Comparison of ENCODE assay signal across 8 mouse cellular contexts in the genomic region with DNA sequence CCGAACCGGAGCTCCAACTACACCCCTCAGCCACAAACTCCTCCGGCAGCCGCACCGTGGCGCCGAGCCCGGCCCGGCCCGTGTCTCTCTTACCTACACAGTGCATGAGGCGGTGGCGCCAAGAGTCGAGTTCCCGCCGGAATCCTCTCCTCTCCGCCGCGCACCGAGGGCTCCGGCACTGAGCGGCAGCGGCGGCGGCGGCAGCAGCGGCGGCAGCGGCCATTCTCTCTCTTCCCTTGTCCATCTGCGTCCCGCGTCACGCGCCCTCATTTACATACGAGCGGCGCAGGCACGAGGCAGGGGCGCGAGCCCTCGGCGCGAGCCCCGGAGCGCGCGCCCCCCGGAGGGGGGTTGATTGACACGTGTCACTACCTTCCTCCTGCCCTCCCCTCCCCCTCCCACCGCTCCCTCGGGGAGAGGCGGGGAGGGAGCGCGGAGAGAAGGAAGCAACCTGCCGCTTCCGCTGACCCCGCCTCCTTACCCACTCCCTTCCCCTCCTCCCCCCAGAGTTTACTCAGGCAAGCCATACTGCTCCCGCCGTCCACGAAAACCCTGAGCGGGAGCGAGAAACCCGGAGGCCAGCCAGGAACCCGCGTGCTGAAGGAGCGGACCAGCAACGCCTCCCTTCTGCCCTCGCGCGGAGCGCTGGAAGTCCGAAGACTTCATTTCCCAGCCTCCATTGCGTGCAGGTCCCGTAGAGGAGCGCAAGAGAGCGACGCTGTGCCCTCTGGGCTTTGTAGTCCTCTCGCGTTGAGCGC. TPM values are rescaled to one million over a fixed set of nuclear protein-coding genes. Genes with fewer than 3 reads are reported as not detected.
DNase-seq lines count a peak whose midpoint lies in the region; ATAC-seq lines count a peak whose summit lies in the region.

A gene (minus strand): TSS at position 362 of the 758 bp plus-strand sequence.

- peak; percentile 97 to 99 for DNase-seq in adrenal gland, adult (ENCODE audit: inconsistent age in 2 of 2, low spot score in 1 of 2)
- peak; percentile 96 for DNase-seq in embryo, embryonic 10.5 days (ENCODE audit: low spot score)
- DNase-seq in gastrocnemius, postnatal 14 days, result peak; percentile 94
- DNase-seq in left cerebral cortex, postnatal 10 days (ENCODE audit: extremely low spot score in 1 of 2, low spot score in 2 of 2), result peak; percentile 93 to 97
- DNase-seq in right cerebral cortex, postnatal 25 days, result peak; percentile 93
- peak; percentile 93 to 95 for DNase-seq in urinary bladder, postnatal 4 days (ENCODE audit: low spot score in 2 of 2)

- ATAC-seq in inflammation-experienced regulatory T-cells, adult 6 months, result peak; percentile 84
- ATAC-seq in megakaryocyte-erythroid progenitor cell, adult 5-6 weeks (replicated peaks; ENCODE audit: low FRiP score, low TSS enrichment, poor library complexity, severe bottlenecking), result peak; percentile 97

- intact Hi-C loops in gastrocnemius, postnatal 14 days (cut with DNase I; ENCODE audit: low total_unique reads), result no loop called here
- intact Hi-C loops in left cerebral cortex, postnatal 10 days (cut with DNase I), result loop anchor here (5.0 kb wide), 2 partner anchors 100 to 490 kb away; no protein-coding TSS in a partner anchor

RNA-seq across cellular contexts. Expression of the gene that starts here (rescaled TPM):
- 10 to 100 TPM in 1 of 2 experiments, 1 to 10 TPM in 1; 8.1 to 10.3 TPM for total RNA-seq in gastrocnemius, postnatal 14 days (2021)
- 10 to 100 TPM; 10.7 to 16.6 (median 14.7) TPM for polyA plus RNA-seq in inflammation-experienced regulatory T-cells, adult 6 months (2017; shearing (Covaris generic))
- 10 to 100 TPM; 47.7 to 48.0 TPM for total RNA-seq in left cerebral cortex, postnatal 10 days (2021)
- total RNA-seq in megakaryocyte-erythroid progenitor cell, adult 5-6 weeks (2014; fragmentation: Nextera tagmentation), result 17.4 and 28.8 TPM in 2 replicates
- 21.3 and 26.9 TPM in 2 replicates for total RNA-seq in megakaryocyte-erythroid progenitor cell, adult 5-6 weeks (2017)

Comparison
In these comparisons a context has a peak if more than half of its experiments do, and no peak if none do; other contexts are left out.
1. Peak in every context shown above with its lines: DNase-seq and ATAC-seq.